Mouse (Mus musculus): ENCODE results near the gene Gdf15. TPM values are rescaled to one million over a fixed set of nuclear protein-coding genes. Genes with fewer than 3 reads are reported as not detected.
A peak's percentile ranks its signal among the peaks of the same experiment; 100 is the strongest.

Gene Gdf15
- polyA plus RNA-seq, 1 experiment, result 1.1 TPM

DNA sequence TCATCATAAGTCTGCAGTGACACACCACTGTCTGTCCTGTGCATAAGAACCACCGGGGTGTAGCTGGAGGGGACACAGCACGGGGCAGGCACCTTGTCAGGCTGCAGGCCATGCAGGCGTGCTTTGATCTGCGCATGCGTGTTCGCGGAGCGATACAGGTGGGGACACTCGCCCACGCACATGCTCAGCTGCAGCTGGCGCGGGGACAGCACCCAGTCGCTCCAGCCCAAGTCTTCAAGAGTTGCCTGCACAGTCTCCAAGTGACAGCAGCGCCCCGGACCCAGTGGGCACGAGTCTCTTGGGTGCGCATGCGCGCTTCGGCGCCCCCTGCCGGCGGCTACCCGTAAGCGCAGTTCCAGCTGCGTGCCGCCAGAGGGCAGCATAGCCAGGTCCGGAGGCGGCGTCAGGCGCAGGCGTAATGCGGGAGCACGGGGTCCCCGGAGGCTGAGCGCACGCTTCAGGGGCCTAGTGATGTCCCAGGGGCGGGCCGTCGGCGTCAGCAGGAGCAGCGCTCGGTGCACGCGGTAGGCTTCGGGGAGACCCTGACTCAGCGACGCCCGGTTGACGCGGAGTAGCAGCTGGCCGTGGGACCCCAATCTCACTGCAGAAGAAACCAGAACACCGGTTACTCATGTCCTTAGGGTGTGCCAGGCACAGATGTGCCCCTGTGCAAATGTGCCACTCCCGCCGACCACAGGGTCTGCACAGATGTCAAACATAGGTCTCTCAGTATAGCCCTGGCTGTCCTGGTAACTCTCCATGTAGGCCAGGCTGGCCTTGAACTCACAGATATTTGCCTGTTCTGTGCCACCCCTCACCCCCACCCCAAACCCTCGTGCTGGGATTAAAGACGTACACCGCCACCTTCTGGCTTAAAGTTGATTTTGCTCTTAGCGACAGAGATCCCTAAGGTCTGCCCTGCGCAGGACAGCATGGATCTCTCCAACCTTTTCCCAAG, 2.4 kb downstream of the Gdf15 start:
- DNase-seq (ENCODE audit: low spot score), result peak; percentile 92

DNA sequence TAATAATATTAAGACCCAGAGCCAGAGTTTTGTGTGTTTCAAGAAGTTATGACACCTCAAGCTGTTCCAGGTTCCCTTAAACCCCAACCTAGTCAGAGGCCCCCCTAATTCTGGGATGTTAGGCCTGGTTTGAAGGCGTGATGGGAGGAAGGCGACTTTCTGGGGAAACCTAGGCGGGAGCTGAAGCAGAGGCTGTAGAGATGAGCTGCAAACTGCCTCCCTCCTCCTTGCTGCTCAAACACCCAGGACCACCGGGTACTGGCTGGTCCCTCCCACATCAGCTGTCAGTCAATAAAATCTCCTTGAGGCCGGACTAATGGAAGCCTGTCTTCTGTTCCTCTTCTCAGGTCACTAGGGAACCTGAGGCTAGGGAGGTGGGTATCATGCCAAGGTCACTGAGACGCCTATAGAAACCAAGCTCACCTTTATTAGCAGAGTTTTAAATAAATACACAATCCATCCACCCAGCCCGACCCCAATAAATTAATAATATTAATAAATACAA, 3.2 kb downstream of the Gdf15 start:
- DNase-seq (ENCODE audit: low spot score), result no peak

DNA sequence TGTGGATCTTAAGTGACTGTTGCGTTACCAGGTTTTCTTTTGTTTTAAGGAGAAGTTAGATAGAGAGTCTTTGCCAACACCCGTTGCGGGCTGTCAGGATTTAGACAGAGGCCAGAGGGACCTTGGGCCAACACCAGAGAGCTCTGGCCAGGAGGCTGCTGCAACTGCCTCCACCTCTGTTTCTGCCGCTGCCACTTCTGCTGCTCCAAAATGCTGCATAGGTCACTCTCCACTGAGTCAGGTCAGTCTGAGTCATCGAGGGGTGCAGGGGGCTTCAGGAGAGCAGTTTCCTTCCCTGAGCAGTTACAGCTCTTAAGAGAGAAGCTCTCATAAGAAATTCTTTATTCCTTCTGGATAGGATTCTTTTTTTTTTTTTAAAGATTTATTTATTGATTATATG, 5.2 kb downstream of the Gdf15 start:
- DNase-seq (ENCODE audit: low spot score), result no peak

DNA sequence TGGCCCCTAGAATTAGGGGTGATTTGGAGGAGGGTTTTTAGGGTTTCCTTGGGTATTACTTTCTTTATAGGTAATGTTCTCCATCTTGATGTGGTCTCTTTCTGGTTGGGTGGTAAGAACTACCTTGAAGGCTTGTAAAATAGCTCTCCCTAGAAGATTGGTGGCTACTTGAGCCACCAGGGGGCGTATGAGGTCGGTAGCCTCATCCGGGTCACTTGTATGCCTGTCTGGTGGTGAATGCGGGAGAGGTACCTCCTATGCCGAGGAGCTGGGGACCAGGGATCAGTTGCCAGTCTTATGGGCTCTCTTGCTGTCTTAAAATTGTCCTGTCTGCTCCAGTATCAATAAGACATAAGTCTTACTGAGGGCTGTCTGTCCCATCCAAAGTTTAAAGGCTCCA, 7.2 kb downstream of the Gdf15 start:
- no peak for DNase-seq (ENCODE audit: low spot score)

DNA sequence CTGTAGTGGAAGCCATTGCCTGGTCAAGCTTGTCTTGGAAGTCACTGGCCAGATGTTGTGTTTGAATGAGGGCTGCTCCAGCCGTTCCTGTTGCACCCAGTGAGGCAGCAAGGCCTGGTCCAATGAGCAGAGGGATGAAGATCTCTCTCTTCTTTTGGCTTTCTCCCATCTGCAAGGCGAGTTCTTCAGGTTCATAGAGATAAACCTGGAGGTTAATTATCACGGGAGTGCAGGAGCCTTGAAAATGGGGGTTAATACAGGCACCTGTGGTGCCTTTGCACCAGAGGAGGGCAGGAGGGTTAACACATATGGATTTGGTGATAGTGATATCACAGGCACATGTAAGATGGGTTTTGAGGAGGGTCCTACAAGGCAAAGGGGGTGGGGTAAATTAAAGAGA, 10.0 kb downstream of the Gdf15 start:
- no peak for DNase-seq (ENCODE audit: low spot score)

DNA sequence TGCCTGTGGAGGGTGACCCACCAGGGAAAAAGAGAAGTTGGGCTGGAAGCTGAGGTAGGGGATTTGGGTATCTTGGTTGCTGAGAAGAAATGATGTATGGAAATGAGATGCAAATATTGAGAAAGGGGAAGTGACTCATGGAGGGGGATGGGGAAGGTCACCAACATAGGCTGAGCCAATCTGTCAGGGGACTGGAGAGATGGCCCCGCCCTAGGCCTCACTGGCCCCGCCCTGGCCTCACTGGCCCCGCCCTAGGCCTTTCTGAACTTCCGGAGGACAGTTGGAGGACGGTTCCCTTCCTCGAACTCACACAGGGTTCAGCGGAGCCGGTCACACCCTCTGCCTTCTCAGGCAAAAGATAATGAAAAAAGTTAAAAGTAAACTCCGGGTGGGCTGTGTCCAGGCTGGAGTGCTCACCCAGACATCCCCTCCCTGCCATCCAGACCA, 13.3 kb downstream of the Gdf15 start:
- no peak for DNase-seq (ENCODE audit: low spot score)

DNA sequence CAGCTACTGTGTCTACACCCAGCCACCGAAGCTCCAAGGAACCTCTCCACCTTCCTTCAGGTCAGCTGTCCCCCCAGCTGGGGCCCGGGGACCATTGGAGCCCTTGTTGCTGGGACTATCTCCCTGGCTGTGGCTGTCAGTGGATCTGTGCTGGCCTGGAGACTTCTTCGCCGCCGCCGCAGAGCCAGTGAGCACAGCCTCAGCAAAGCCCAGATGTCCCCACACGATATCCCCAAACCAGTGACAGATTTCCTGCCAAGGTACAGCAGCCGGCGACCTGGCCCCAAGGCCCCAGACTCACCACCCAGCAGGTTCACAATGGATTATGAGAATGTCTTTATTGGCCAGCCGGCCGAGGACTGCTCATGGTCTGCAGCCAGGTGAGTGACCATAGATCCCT, 14.3 kb downstream of the Gdf15 start:
- DNase-seq (ENCODE audit: low spot score), result no peak

DNA sequence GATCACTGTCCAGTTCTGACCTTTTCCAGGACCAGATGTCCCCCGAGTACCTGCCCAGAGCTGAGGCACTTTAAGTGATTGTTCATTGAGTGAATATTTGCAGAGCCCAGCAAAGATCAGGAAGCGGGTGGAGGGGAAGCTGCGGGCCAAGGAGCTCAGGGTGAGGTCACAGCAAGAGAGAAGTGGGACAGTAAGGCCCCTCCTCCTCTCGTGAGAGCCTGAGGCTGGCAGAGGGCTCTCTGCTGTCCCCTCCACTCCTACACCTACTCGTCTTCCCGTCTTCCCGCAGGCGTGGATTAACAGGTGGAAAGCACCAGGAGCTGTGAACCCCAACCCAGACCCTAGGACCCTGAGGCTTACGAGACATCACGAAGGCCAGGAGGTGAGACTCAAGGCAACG, 15.6 kb downstream of the Gdf15 start:
- DNase-seq (ENCODE audit: low spot score), result no peak

DNA sequence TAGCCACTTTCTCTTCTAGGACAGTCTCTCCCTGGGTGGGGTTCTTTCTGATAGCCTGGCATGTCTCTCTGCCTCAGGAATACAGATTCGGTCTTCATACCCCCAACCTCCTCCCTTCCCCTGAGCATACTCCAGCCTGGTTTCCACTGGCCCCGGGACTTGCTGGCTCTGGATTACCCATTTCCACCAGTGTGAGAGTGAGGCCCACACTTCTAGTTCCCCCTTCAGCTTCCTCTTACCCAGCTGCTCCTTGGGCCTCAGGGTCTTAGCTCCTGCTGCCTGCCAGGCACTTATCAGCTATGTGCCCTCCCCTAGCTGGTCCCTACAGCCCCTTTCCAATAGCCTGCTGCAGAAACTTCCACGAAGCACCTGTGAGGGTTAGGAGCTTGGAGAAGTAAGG, 16.4 kb downstream of the Gdf15 start, which contains the start of gene Lrrc25:
Lrrc25 (plus strand) TSS at position 262 of the 400 bp plus-strand sequence.
- no peak for DNase-seq (ENCODE audit: low spot score)

DNA sequence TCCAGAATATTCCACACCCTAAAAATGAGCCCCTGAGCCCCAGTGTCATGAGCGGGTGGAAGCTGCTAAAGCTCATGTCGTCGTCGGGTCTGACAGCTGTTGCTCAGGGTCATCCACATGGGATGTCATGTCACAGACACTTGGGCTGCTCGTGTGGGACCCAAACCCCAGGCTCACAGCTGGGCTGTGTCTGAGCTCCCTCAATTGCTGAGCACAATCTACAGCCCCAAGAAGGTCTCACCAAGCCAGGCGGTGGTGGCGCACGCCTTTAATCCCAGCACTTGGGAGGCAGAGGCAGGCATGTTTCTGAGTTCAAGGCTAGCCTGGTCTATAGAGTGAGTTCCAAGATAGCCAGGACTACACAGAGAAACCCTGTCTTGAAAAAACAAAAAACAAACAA, 17.0 kb downstream of the Gdf15 start:
- DNase-seq (ENCODE audit: low spot score), result no peak

DNA sequence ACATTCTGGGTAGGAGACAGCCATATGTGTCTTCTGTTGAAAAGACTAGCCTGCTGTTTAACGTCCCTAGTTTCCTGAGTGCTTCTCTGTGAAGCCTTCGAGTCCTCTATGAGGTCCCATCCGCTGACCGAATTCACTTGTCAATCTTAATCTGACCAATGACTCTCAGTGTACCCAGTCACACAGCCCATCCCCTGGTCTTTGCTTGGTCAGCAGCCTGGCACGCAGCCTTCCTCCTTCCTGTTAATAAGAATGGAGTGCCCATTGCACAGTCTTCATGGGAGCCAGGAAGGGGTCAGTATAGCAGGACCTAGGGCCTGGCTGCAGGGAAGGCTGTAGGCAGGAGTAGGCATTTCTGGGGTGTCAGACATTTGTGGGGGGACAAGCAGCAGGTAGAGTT, 17.8 kb downstream of the Gdf15 start:
- no peak for DNase-seq (ENCODE audit: low spot score)

DNA sequence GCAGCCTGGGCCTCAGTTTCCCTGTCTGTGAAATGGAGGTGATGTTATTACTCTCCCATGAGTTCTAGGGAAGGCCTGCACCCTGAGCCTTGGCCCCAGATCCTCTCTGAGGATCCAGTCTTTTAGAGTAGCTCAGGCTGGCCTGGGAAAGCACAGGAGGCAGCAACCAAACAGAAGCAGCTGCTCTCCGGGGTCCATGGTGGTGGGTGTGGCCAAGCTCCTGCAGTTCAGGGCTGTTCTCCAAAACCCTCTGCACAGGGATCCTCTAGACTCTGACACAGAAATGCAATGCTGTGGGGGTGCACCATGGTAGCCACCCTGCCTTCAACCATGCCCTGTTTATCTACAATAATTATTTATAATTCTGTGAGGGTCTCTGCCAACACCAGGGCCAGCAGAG, 18.5 kb downstream of the Gdf15 start:
- DNase-seq (ENCODE audit: low spot score), result no peak

DNA sequence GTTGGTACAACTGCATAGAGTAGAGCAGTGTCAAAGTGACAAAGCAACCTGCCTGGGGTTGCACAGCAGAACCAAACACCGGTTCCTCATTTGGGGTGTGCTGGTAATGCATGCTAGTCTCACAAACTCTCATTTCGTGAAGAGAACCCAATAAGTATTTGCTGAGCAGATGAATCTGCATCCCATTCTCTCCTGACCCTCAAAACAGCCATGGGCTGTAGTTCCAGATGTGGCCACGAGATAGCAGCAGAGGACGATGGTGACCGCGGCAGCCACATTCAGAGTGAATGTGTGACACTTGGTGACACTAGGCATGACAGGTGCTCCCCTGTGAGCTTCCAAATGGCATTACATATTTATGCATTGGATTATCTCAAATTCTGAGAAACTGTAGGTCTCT, 20.4 kb downstream of the Gdf15 start:
- DNase-seq (ENCODE audit: low spot score), result no peak

DNA sequence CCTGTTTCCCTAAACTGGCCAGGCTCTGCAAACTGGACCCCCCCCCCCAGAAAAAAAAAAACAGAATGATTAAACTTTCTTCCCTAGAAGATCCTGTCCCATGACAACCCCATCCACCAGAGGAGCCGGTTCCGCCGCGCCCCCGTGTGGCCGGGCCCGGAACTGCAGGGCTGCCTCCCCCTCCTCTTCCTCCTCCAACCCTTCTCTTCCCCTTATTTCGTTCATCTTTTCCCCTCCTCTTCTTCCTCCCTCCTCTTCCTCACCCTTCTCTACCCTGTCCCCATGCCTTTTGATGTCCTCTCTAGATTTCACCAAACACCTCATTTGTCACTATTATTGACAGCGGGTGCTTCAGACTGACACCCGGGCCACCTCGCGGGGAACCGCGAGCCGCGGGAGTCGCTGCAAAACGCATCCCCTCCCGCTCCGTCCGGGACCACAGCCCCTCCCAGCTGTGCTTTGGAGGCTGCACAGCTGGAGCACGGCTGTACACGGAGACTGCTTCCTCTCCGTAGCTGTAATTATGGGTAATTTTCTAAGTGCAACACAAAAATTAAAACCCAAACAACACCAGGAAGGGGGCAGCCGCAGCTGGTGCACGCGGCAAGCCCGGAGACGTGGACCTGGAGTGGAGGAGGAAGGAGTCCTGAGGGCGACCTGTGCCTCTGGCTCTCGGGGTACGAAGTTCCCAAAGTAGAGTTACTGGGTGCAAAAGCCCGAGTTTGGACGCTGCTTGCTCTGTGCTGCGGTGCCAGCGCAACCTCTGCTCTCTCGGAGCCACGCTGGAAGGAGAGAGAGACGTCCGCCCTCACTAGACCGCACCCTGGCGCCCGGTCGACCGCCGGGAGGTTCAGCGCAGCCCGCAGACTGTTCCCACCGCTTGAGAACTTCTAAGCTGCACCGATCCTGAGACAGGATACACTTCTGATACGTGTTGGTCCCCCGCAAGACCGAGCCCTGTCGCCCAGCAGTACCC, 21.2 kb downstream of the Gdf15 start:
- DNase-seq (ENCODE audit: low spot score), result peak; percentile 74

DNA sequence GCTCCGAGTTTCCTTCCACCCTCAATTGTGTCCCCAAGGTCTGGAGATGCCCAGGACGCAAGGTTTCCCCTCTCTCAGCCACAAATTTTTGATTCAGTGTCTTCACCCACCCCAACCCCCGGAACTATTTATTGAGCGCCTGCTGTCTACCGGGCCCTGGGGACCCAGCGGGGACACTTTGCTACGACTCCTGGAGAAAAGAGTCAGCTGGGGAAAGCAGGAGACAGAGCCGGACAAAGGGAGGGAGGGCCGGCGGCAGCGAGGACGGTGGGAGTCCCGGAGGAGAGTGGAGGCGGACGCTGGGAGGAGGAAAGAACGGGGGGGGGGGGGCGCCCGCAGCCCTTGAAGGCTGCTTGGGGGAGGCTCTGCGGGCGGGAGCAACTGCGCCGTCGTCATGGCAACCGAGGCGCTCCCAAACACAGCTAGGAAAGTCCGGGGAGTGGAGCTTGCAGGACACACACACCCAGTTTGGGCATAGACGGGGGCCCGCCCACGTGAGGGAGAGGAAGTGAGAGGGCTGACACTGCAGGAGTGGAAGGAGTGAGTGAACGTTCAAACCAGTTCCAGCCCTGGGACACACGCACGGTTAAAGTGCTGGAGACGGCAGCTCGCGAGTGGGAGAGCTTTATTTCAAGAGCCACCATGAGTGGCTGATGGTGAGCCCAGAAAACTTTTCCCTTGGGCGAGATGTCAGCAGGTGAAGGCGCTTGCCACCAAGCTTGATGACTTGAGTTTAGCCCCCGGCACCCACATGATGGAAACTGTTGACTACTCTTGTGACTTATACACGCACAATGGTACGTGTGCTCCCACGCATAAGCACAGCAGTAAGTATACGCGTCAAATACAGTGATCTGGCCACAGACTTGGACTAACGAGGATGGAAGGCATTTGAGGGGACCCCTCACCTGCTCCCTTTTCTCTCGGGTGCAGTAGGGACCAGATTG, 22.1 kb downstream of the Gdf15 start:
- DNase-seq (ENCODE audit: low spot score), result no peak

DNA sequence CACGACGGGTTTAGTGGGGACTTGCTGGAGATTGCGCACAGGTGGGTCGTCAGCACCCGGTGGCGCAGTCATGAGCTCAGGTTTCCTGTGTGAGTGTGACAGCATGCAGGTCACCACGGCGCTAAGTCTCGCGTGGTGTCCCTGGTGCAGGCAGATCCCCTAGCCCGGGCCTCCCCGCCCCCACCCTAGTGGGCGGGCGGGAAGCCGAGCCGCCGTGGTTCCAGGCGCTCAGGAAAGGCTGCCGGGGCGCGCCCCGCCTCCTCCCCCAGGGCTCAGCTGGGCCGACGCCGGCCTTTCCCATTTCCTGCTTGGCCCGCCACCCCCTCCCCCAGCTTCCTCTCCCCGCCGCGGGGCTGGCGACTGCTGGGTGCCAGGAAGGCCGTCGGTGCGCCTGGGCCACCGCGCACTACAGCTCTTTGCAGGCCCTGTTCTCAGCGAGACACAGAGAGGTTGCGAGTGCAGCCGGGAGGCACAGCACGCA, 22.8 kb downstream of the Gdf15 start:
- DNase-seq (ENCODE audit: low spot score), result peak; percentile 72

DNA sequence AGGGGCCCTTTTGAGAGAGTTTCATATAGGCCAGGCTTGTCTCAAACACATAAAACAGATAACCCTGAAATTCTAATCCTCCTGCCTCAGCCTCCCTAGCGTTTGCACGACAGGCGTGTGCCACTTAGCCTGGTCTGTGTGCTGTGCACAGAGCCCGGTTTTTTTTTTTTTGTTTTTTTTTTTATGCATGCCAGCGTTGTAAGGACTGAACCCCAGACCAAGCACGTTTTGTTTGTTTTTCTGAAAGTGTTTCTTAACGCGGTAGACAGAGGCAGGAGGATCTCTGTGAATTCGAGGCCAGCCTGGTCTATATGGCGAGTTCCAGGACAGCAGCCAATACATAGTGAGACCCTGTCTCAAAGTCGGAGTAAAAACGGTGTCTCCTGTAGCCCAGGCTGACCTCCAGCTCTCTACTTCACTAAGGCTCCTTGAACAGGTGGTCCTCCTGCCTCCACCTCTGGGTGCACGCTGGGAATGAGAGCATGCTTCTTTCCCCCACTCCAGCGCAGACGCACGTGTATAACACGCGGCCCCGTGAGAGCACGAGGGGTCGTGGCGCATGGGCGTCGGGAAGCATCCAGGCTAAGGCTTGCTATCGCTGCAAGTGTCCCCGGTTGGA, 23.4 kb downstream of the Gdf15 start, which contains the start of gene Ssbp4:
Ssbp4 (minus strand) TSS at position 124 of the 619 bp plus-strand sequence.
- no peak for DNase-seq (ENCODE audit: low spot score)

DNA sequence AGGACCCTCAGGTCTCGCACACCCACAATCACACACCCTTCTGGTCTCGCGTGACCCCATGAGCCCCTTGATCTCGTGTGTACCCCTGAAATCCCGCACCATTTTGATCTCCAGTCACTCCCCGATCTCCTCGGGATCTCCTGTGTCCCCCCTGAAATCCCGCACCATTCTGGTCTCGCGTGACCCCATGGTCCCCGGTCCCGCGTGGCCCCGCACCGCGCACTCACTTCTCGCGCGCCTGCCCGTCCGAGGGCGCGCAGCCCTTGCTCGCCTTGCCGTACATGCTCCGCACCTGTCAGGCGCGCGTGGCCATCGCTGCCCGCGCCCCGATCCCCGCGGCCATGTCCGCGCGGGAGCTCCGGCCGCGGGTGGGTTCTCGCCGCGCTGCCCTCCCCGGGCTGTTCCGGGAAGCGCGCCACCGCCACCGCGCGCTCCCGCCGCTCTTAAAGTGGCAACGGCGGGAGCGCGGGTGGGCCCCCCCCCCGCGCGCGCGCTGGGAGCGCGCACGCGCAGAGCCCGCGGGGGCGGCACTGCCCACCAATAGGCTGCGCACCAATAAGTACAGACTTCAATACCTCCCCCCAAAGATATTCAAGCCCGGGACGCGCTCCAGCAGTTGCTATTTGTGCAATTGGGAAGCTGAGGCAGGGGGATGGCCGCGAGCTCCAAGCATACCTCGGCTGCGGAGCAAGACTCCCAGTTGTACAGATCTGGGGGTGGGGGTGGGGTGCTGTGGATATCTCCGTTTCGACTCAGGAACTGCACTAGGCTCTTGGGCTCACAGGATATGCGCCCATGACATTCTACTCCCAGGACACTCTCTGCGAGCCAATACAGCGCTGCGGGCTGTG, 24.1 kb downstream of the Gdf15 start:
- DNase-seq (ENCODE audit: low spot score), result no peak

DNA sequence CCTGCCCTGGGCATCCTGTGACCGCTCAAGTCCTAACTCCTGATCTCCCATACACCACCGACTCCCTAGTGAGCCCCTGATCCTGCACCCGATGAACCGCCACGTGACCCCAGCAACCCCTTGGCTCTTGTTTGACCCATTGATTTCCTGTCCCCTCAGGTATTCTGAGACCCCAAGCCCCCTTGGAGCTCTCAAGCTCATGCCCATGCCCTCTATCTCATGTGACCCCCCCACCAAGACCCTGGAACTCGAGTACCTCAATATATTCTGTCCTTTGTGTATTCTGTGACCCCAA, 24.7 kb downstream of the Gdf15 start:
- DNase-seq (ENCODE audit: low spot score), result no peak
